Mouse (Mus musculus): ENCODE measurements around the gene Slc45a2.

Slc45a2 gene

GRCm38 (mm10) chr15:11065528-11066171 is 65.1 kb downstream of the Slc45a2 start:
- DNase-seq (ENCODE audit: low read depth, low spot score): no peak

- no peak for DNase-seq (ENCODE audit: low read depth, low spot score)
Observed at GRCm38 (mm10) chr15:11066299-11066698, 65.8 kb downstream of the Slc45a2 start.

GRCm38 (mm10) chr15:11067891-11068290 is 67.4 kb downstream of the Slc45a2 start:
- DNase-seq (ENCODE audit: low read depth, low spot score): no peak

GRCm38 (mm10) chr15:11075726-11076361 is 75.3 kb downstream of the Slc45a2 start:
- no peak for DNase-seq (ENCODE audit: low read depth, low spot score)

Measured in skeletal muscle tissue, adult 2 months (tissue).